Mouse (Mus musculus) retina, postnatal 7 days (tissue): ENCODE results near the gene Hsf4.

Source experiments
- DNase-seq: peaks from one replicate; pipeline ENCODE4 v3.0.0-alpha.2; 2012; ENCODE audit warnings: low read depth, low spot score

Hsf4 gene

DNA sequence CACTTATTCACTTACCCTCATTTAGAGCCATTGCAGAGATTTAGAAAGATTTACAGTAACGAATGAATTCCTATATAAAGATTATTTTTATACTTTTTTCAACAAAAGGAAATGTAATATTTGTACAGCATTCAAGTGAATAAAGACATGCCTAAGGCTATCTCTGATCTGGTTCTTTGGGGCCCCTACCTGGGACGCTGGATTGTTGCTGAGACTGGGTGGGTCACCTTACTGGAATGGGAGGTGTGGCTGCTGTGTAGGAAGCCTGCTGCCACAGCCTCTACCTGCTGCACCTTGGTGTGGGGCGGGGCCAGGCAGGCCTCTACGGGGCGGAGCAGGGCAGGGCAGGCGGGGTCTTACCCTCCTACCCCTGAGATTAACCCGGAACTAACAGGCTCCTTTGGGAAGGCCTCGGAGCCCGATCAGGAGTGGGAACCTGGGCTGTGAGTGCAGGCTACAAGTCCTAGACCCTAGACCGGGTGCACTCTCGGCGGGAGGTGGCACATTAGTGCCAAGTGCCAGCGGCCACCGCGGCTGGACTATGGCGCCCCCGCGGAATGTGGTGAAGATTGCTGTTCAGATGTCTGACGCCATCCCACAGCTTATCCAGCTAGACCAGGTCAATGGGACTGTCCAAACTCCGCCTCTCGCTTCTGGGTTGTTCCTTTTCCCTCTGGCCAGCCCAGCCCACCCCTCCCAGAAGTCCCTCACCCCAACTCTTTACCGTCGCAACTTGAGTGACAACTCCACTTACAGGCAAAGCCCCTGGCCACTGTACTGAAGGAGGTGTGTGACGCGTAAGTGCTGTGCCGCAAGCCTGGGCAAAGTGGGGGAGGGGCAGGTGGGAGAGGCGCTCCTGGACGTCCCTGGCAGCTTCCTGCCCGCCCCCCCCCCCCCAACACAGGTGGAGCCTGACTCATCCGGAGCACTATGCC is 35.9 kb downstream of the Hsf4 start, which contains the start of gene Elmo3:
Gene Elmo3 (plus strand): TSS at position 391 of the 935 bp plus-strand sequence.
- DNase-seq: no peak

DNA sequence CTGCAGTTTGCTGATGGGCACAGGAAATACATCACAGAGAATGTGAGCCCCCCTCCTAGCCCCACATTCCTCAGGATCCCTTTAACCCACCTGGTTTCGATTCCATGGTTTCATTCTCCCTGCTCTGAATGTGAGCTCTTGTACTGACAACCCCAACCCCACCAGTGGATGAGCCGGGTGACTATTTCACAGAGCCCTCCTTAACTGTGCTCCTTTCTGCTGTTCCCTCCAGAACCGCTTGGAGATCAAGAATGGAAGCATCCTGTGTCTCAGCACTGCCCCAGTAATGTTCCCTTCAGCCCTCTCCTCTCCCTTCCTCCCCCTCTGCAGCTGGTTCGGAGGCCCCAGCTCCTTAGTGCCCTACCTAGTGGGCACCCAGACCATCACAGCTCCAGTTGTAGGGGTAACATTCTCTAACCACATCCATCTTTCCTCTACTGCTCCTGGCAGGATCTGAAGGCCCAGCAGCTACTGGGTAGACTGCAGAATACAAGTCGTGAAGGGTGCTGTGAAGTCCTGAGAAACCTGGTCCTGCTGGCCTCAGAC is 36.6 kb downstream of the Hsf4 start:
- DNase-seq: no peak

DNA sequence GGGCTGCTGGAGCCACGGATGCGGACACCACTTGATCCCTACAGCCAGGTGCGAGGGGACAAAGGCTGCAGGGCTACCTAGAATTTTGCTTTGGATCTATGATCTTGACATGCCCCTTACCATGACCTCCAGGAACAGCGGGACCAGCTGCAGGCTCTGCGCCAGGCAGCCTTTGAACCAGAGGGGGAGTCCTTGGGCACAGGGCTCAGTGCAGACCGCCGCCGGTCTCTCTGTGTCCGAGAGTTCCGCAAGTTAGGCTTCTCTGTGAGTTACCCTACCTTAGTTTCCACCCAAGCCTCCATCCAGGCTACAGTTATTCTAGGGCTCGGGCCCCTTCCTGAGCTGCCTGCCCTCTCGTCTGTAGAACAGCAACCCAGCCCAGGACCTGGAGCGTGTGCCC is 38.1 kb downstream of the Hsf4 start:
- no peak for DNase-seq

DNA sequence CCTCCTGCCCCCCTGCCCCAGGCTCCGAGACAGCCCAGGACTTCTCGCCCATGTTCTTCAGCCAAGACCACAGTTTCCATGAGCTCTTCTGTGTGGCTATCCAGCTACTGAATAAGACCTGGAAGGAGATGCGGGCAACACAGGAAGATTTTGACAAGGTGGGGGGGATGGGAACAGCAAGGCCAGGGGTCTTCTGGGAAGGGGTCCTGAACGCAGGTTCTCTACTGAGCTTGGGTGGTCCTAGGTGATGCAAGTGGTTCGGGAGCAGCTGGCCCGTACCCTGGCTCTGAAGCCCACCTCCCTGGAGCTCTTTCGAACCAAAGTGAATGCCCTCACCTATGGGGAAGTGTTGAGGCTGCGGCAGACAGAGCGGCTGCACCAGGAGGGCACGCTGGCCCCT is 38.8 kb downstream of the Hsf4 start:
- no peak for DNase-seq

DNA sequence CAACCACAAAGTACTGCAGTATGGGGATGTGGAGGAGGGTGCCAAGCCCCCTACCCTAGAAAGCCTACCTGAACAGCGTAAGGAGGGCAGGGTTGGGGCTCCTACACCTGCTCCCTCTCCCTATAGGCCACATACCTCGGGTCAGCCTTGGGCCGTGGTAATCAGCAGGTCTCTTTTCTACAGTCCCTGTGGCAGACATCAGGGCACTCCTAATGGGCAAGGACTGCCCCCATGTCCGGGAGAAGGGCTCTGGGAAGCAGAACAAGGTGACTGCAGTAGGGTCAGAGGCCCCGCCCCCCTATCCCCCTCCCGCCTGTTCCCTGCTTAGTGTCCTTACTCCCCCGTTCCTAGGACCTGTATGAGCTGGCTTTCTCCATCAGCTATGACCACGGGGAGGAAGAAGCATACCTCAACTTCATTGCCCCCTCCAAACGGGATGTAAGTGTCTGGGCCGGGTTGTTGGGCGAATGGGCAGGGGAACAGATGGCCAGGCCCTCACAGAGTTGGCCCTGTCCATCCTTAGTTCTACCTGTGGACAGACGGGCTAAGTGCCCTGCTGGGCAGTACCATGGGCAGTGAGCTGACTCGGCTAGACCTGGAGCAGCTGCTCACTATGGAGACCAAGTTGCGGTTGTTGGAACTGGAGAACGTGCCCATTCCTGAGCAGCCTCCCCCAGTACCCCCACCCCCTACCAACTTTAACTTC is 39.7 kb downstream of the Hsf4 start:
- no peak for DNase-seq

DNA sequence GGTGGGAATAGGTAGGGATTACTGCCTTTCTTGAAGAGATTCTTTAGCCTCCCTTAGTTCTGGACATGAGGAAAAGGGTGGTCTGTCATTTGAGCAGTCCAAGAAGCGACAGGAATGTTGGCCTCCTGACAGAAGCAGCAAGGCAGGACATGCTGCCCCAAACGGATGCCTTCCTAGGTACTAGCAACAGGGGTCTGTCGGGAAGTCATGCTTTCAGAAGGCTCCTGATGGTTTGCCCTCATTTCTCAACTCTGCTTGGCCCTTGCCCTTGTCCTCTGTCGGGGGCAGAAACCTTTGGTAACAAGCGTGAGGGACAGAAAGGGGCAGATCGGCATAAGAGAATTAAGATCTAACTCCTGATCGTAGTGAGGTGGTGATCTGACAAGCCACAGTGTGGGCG is 40.5 kb downstream of the Hsf4 start:
- no peak for DNase-seq

DNA sequence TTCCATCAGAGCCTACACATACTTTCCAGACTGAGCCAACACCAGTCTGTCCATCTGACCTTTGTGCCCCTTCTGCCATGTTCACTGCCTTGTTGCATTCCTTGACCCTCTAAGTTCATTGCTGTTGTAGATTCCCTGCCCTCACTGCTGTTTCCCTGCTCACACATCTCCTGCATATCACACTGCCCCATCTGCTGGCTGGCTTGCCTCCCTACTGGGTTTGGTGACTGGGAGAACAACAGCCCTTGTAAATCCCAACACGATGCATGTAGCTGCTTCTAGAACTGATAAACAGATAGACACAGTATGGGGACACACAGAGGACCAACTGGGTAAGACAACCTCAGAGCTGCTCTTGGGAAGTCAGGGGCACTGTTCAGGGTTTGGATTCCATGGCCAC is 42.1 kb downstream of the Hsf4 start:
- no peak for DNase-seq

DNA sequence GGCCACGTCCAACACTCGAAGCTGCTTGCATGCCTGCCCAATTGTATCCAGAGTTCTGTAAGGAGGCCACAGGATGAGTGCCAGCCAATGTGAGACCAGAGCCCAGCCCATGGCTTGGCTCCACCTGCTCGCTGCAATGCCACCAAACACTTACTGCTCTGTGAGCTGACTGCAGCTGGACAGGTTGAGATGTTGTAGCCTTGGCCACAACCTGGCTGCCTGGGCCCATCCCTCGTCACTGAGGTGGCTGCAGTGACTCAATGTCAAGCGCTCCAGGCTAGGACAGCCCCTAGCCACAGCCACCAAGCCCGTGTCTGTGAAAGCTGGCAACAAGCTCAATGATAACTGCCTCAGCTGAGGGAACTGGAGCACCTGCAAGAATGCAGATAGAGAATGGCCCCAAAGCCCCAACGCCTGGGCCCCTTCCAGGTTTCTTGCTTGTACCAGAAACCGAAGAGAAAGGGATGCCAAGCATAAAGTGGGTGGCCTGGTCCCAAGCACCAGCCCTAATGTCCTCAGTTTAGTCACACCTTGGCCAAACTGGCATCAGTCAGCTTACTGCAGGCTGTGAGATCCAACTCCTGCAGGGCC is 43.4 kb downstream of the Hsf4 start:
- no peak for DNase-seq

DNA sequence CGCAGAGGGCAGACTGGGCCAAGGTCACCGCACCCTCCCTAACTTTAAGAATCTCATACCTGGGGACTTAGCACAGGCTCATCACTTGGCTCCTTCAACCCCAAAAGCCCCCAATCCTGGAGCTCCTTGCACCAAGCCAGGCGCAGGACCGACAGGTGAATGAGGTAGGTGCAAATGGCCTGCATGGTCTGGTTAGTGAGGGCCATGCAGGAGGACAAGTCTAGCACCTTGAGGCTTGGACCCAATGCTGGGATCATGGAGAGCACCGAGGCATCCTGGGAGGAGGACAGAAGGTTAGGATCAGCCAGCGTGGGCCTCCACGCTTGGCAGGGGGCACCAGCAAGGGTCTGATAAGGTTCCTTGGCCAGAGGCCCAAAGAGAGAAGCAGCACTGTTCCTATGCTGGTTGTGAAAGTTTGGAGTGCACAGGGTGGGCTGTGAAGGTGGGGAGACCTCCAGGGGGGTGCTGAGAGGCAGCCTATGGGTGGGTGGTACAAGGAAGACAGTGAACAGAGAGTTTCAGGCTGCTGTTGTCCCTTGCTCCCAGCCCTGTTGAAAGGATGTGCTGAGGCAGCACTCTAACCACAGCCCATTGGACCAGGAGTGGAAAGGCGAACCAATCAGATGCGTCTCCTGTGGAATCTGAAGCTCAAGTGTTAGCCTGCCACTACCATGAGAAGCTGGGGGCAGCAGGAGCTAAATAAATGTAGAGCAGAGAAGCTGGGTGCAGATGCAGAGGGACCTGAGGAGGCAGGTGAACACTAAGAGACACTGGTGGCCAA is 44.2 kb downstream of the Hsf4 start:
- DNase-seq: no peak

DNA sequence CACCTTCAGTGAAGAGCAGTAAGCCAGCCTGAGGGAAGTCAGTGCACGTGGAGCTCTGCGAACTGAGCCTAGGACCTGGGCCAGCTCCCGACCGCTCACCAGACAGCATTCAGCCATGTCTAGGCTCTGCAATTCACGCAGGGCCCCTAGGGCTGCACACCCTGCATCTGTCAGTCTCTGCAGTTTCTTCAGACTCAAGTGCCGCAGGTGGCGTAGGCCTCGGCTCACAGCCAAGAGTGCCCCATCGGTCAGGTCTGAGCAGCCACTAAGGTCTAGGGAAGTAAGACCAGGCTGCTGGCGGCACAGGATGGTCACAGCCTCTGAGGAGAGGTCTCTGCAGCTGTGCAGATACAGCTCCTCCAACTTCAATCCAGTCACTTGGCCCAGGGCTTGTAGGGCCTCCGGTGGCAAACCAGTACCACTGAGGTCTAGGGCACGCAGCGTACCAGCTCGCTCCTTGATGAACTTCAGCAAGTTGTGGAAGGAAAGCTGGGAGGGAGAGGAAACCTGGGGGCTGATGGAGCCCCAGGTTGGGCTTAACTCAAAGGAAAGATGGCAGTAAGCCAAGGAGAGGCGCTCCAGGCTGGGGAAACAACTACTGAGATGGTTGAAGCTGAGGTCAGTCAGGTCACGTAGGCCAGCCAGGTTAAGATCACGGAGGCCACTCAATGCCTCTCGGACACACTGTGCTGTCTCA is 45.6 kb downstream of the Hsf4 start:
- DNase-seq: no peak

DNA sequence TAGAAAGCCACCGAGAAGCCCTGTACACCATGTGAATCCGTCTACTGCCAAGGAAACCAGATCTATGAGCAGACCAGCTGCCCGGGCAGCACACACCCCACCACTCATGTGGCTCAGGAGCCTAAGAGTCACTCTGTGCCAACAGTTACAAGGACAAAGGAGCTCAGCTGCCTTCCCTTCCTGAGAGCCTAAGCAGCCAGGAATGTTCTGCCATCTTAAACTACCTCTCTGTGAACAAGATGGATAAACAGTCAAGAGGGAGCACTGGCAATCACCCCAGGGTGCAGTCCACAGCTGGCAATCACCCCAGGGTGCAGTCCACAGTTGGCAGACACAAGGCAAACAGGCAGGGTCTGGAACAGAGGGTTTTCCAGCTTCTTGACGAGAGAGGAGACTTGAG is 48.3 kb downstream of the Hsf4 start:
- no peak for DNase-seq

DNA sequence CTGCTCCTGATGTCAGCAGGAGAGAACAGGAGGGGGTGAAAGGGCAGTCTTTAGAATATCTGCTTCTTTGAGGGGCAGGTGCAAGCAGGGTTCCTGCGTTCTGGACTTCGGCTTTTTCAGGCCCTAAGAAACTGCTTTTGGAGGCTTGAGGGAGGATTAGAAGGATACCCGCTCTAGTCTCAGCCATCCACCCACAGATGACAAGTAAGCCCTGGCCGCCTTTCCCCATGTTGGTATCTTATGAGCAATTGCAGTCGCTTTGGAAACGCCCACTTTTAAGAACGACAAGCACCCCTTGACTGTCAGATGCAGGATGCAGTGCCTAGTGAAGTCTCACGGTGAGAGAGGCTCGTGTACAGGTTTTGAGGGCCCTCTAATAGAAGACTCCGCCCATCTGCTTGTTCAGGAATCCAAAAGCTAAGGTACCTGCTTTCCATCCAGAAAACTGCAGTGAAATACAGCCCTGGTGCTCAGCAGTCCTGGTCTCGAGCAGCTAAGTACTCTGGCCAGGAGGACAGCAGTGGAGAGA is 49.1 kb downstream of the Hsf4 start:
- DNase-seq: no peak

DNA sequence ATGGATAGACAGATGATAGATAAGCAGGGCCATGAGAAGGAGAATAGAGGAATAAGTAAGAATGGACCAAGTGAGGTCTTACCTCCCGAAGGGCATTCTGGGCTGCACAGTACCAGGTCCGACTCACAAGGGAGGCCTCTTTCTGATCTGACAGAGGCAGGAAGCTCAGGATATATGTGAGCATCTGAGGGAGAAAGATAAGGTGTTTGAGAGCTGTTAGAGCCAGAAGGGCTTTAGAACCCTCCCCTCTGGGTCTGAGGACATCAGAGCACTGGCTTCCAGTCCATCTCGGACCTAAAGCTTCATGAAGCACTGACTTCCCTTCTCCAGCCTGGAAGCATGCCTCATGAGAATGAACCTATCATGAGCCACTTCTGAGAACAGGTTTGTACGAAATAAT is 53.6 kb downstream of the Hsf4 start:
- no peak for DNase-seq
